Mouse (Mus musculus): ENCODE data around the gene Stx7.

GRCm38 (mm10) chr10:24131451-24132262, 17.4 kb upstream of the Stx7 start:
- no peak for TF ChIP-seq POLR2A (IDR thresholded peaks at IDR 0.05; ENCODE audit: insufficient read depth, low read depth, low read length)
- TF ChIP-seq CTCF (IDR thresholded peaks at IDR 0.05; ENCODE audit: insufficient read depth, low read depth, low read length): no peak
